Mouse (Mus musculus): ENCODE measurements around the gene Prcd. TPM values are rescaled to one million over a fixed set of nuclear protein-coding genes. Genes with fewer than 3 reads are reported as not detected.
A peak's percentile ranks its signal among the peaks of the same experiment; 100 is the strongest.
"Not testable (repeated sequence)": the region's sequence is repeated elsewhere in the genome, so short reads cannot be mapped to it uniquely, and the experiment has no call there.

Gene Prcd
- polyA plus RNA-seq (2014; fragmentation: Nextera tagmentation; extraction: Ambion mirVana), result 0.43 and 0.77 TPM in 2 replicates

GRCm38 (mm10) chr11:116653234-116653633, at the start of gene Prcd:
Gene Prcd (plus strand): TSS chr11:116653534.
- WGBS, result 4% methylated on average over 10 of the region's 10 CpGs
- H3K9ac ChIP-seq (replicated peaks; ENCODE audit: low read length), result peak within 1 kb of the TSS; percentile 65
- DNase-seq (ENCODE audit: low spot score), result no peak
- no peak within 1 kb of the TSS for H3K27ac ChIP-seq (replicated peaks; ENCODE audit: low read depth, low read length)
- H3K9me3 ChIP-seq (replicated peaks; ENCODE audit: control insufficient read depth, low read length), result no peaks in the 10 kb centered on the region
- no peak for ATAC-seq (replicated peaks; ENCODE audit: insufficient number of reproducible peaks, low FRiP score, low TSS enrichment, low read depth)
- peak within 1 kb of the TSS; percentile 98 for H3K4me2 ChIP-seq (ENCODE audit: low read depth, low read length)
- H3K4me1 ChIP-seq (ENCODE audit: control insufficient read depth, insufficient read depth, low read length), result peaks cover 10% of the 10 kb centered on the region
- peak within 1 kb of the TSS; percentile 46 for H3K4me3 ChIP-seq (ENCODE audit: low read depth, low read length)
- H3K27me3 ChIP-seq (ENCODE audit: control insufficient read depth, insufficient read depth, low read length), result peaks cover 18% of the 10 kb centered on the region
- no peaks in the 10 kb centered on the region for H3K36me3 ChIP-seq (replicated peaks; ENCODE audit: control insufficient read depth, insufficient read depth, low read depth, low read length)

- Histone ChIP-seq H3K4me3 (ENCODE audit: low read depth, low read length) (no peak overlapping the region), H3K36me3 (replicated peaks; ENCODE audit: control insufficient read depth, insufficient read depth, low read depth, low read length) (no peaks in the 10 kb centered on the region), H3K4me1 (ENCODE audit: control insufficient read depth, insufficient read depth, low read length) (no peaks in the 10 kb centered on the region), H3K27ac (replicated peaks; ENCODE audit: low read depth, low read length) (no peak overlapping the region), H3K9me3 (replicated peaks; ENCODE audit: control insufficient read depth, low read length) (no peaks in the 10 kb centered on the region), H3K4me2 (ENCODE audit: low read depth, low read length) (no peak overlapping the region), H3K27me3 (ENCODE audit: control insufficient read depth, insufficient read depth, low read length) (no peaks in the 10 kb centered on the region), H3K9ac (replicated peaks; ENCODE audit: low read length) (no peak overlapping the region)
- 92% methylated on average over 12 of the region's 12 CpGs for WGBS
- no peak for ATAC-seq (replicated peaks; ENCODE audit: insufficient number of reproducible peaks, low FRiP score, low TSS enrichment, low read depth)
- DNase-seq (ENCODE audit: low spot score), result no peak
Measured at GRCm38 (mm10) chr11:116604097-116604496, 49.2 kb upstream of the Prcd start.

- no peaks in the 10 kb centered on the region for H3K27me3 ChIP-seq (ENCODE audit: control insufficient read depth, insufficient read depth, low read length)
- no peak overlapping the region for H3K4me2 ChIP-seq (ENCODE audit: low read depth, low read length)
- 90% methylated on average over 3 of the region's 3 CpGs for WGBS
Measured at GRCm38 (mm10) chr11:116607717-116608116, 45.6 kb upstream of the Prcd start.

GRCm38 (mm10) chr11:116609965-116610630, 43.2 kb upstream of the Prcd start:
- no peaks in the 10 kb centered on the region for H3K27me3 ChIP-seq (ENCODE audit: control insufficient read depth, insufficient read depth, low read length)
- H3K27ac ChIP-seq (replicated peaks; ENCODE audit: low read depth, low read length), result no peak overlapping the region
- H3K9ac ChIP-seq (replicated peaks; ENCODE audit: low read length), result no peak overlapping the region
- H3K36me3 ChIP-seq (replicated peaks; ENCODE audit: control insufficient read depth, insufficient read depth, low read depth, low read length), result no peaks in the 10 kb centered on the region
- H3K4me3 ChIP-seq (ENCODE audit: low read depth, low read length), result no peak overlapping the region
- H3K9me3 ChIP-seq (replicated peaks; ENCODE audit: control insufficient read depth, low read length), result no peaks in the 10 kb centered on the region
- WGBS, result 84% methylated on average over 15 of the region's 15 CpGs
- H3K4me2 ChIP-seq (ENCODE audit: low read depth, low read length), result no peak overlapping the region
- ATAC-seq (replicated peaks; ENCODE audit: insufficient number of reproducible peaks, low FRiP score, low TSS enrichment, low read depth) (no peak), DNase-seq (ENCODE audit: low spot score) (no peak)
- no peaks in the 10 kb centered on the region for H3K4me1 ChIP-seq (ENCODE audit: control insufficient read depth, insufficient read depth, low read length)

More at GRCm38 (mm10) chr11:116607717-116608116, 45.6 kb upstream of the Prcd start:
- no peaks in the 10 kb centered on the region for H3K4me1 ChIP-seq (ENCODE audit: control insufficient read depth, insufficient read depth, low read length)
- no peak overlapping the region for H3K4me3 ChIP-seq (ENCODE audit: low read depth, low read length)
- no peaks in the 10 kb centered on the region for H3K9me3 ChIP-seq (replicated peaks; ENCODE audit: control insufficient read depth, low read length)
- no peak overlapping the region for H3K9ac ChIP-seq (replicated peaks; ENCODE audit: low read length)
- H3K27ac ChIP-seq (replicated peaks; ENCODE audit: low read depth, low read length), result no peak overlapping the region
- ATAC-seq (replicated peaks; ENCODE audit: insufficient number of reproducible peaks, low FRiP score, low TSS enrichment, low read depth) (no peak), DNase-seq (ENCODE audit: low spot score) (no peak)
- no peaks in the 10 kb centered on the region for H3K36me3 ChIP-seq (replicated peaks; ENCODE audit: control insufficient read depth, insufficient read depth, low read depth, low read length)

GRCm38 (mm10) chr11:116611168-116611567, 42.2 kb upstream of the Prcd start:
- not testable (repeated sequence) for ATAC-seq (replicated peaks; ENCODE audit: insufficient number of reproducible peaks, low FRiP score, low TSS enrichment, low read depth); H3K27me3 ChIP-seq (ENCODE audit: control insufficient read depth, insufficient read depth, low read length); H3K9ac ChIP-seq (replicated peaks; ENCODE audit: low read length); H3K4me3 ChIP-seq (ENCODE audit: low read depth, low read length); H3K9me3 ChIP-seq (replicated peaks; ENCODE audit: control insufficient read depth, low read length); H3K27ac ChIP-seq (replicated peaks; ENCODE audit: low read depth, low read length); H3K4me2 ChIP-seq (ENCODE audit: low read depth, low read length); H3K4me1 ChIP-seq (ENCODE audit: control insufficient read depth, insufficient read depth, low read length); DNase-seq (ENCODE audit: low spot score); H3K36me3 ChIP-seq (replicated peaks; ENCODE audit: control insufficient read depth, insufficient read depth, low read depth, low read length)
- 89% methylated on average over 8 of the region's 9 CpGs for WGBS

GRCm38 (mm10) chr11:116611883-116612282, 41.5 kb upstream of the Prcd start:
- ATAC-seq (replicated peaks; ENCODE audit: insufficient number of reproducible peaks, low FRiP score, low TSS enrichment, low read depth), result no peak
- Histone ChIP-seq H3K27me3 (ENCODE audit: control insufficient read depth, insufficient read depth, low read length) (no peaks in the 10 kb centered on the region), H3K4me3 (ENCODE audit: low read depth, low read length) (no peak overlapping the region), H3K27ac (replicated peaks; ENCODE audit: low read depth, low read length) (no peak overlapping the region), H3K4me2 (ENCODE audit: low read depth, low read length) (no peak overlapping the region), H3K36me3 (replicated peaks; ENCODE audit: control insufficient read depth, insufficient read depth, low read depth, low read length) (no peaks in the 10 kb centered on the region), H3K9me3 (replicated peaks; ENCODE audit: control insufficient read depth, low read length) (no peaks in the 10 kb centered on the region), H3K9ac (replicated peaks; ENCODE audit: low read length) (no peak overlapping the region), H3K4me1 (ENCODE audit: control insufficient read depth, insufficient read depth, low read length) (no peaks in the 10 kb centered on the region)
- 91% methylated on average over 9 of the region's 9 CpGs for WGBS
- DNase-seq (ENCODE audit: low spot score), result no peak

GRCm38 (mm10) chr11:116612554-116612953, 40.8 kb upstream of the Prcd start:
- Histone ChIP-seq H3K9me3 (replicated peaks; ENCODE audit: control insufficient read depth, low read length) (no peaks in the 10 kb centered on the region), H3K27ac (replicated peaks; ENCODE audit: low read depth, low read length) (no peak overlapping the region), H3K4me1 (ENCODE audit: control insufficient read depth, insufficient read depth, low read length) (no peaks in the 10 kb centered on the region), H3K27me3 (ENCODE audit: control insufficient read depth, insufficient read depth, low read length) (no peaks in the 10 kb centered on the region), H3K4me3 (ENCODE audit: low read depth, low read length) (no peak overlapping the region), H3K4me2 (ENCODE audit: low read depth, low read length) (no peak overlapping the region), H3K36me3 (replicated peaks; ENCODE audit: control insufficient read depth, insufficient read depth, low read depth, low read length) (no peaks in the 10 kb centered on the region), H3K9ac (replicated peaks; ENCODE audit: low read length) (no peak overlapping the region)
- no peak for ATAC-seq (replicated peaks; ENCODE audit: insufficient number of reproducible peaks, low FRiP score, low TSS enrichment, low read depth)
- no peak for DNase-seq (ENCODE audit: low spot score)
- 72% methylated on average over 1 of the region's 1 CpGs for WGBS

GRCm38 (mm10) chr11:116613234-116613633, 40.1 kb upstream of the Prcd start:
- Histone ChIP-seq H3K4me1 (ENCODE audit: control insufficient read depth, insufficient read depth, low read length) (no peaks in the 10 kb centered on the region), H3K27me3 (ENCODE audit: control insufficient read depth, insufficient read depth, low read length) (no peaks in the 10 kb centered on the region), H3K9me3 (replicated peaks; ENCODE audit: control insufficient read depth, low read length) (no peaks in the 10 kb centered on the region), H3K27ac (replicated peaks; ENCODE audit: low read depth, low read length) (no peak overlapping the region), H3K4me2 (ENCODE audit: low read depth, low read length) (no peak overlapping the region), H3K9ac (replicated peaks; ENCODE audit: low read length) (no peak overlapping the region), H3K4me3 (ENCODE audit: low read depth, low read length) (no peak overlapping the region), H3K36me3 (replicated peaks; ENCODE audit: control insufficient read depth, insufficient read depth, low read depth, low read length) (no peaks in the 10 kb centered on the region)
- DNase-seq (ENCODE audit: low spot score), result no peak
- WGBS, result 92% methylated on average over 6 of the region's 6 CpGs
- ATAC-seq (replicated peaks; ENCODE audit: insufficient number of reproducible peaks, low FRiP score, low TSS enrichment, low read depth), result no peak

Data from embryonic facial prominence, embryonic 11.5 days (tissue).